In genomic region chr4:120630218-120630931, GRCm38 (mm10) we compare ENCODE assay signal across 29 mouse cellular contexts. TPM values are rescaled to one million over a fixed set of nuclear protein-coding genes. Genes with fewer than 3 reads are reported as not detected.
DNase-seq lines count a peak whose midpoint lies in the region; ATAC-seq and TF ChIP-seq lines count a peak whose summit lies in the region.
"Had no signal": no experiment of that assay in that cellular context is flagged by ENCODE, and none has a peak within 500 bp of the region (broad histone marks: within the 10 kb centered on the region; RNA-seq: fewer than 3 reads in every experiment).

No protein-coding gene starts in this region.

- no peak overlapping the region for H3K4me3 ChIP-seq in intestine, embryonic 16.5 days (ENCODE audit: low read length)
- H3K4me3 ChIP-seq in intestine, embryonic 15.5 days (replicated peaks): no peak overlapping the region
- no peak overlapping the region for H3K4me3 ChIP-seq in liver, embryonic 14.5 days (ENCODE audit: insufficient read depth in 1 of 2, low read depth in 2 of 2, low read length in 2 of 2)
- H3K4me3 ChIP-seq in embryonic facial prominence, embryonic 10.5 days: no peak overlapping the region
- no peak overlapping the region for H3K4me3 ChIP-seq in cerebellum, adult 2 months (replicated peaks; ENCODE audit: insufficient read depth, low read depth, low read length)
- H3K4me3 ChIP-seq in hindbrain, embryonic 13.5 days: no peak overlapping the region
- H3K4me3 ChIP-seq: embryonic facial prominence, embryonic 12.5 days; erythroblast, embryonic 14.5 days; heart, embryonic 15.5 days; hindbrain, embryonic 10.5 days; limb, embryonic 13.5 days; lung, embryonic 15.5 days; midbrain, embryonic 15.5 days; neural tube, embryonic 15.5 days had no signal

- WGBS in intestine, embryonic 16.5 days: 61% methylated on average over 8 of the region's 8 CpGs
- WGBS in intestine, embryonic 15.5 days: 69% methylated on average over 8 of the region's 8 CpGs
- WGBS in liver, embryonic 14.5 days (ENCODE audit: insufficient replicate concordance): 8% methylated on average over 8 of the region's 8 CpGs
- WGBS in embryonic facial prominence, embryonic 10.5 days: 81% methylated on average over 8 of the region's 8 CpGs
- WGBS in cerebellum, adult 2 months: 90% methylated on average over 8 of the region's 8 CpGs
- WGBS in hindbrain, embryonic 13.5 days: 83% methylated on average over 8 of the region's 8 CpGs

- TF ChIP-seq CTCF in liver, embryonic 14.5 days (IDR thresholded peaks at IDR 0.05; ENCODE audit: low read depth): no peak
- TF ChIP-seq CTCF in cerebellum, adult 2 months (IDR thresholded peaks at IDR 0.05; ENCODE audit: borderline replicate concordance, insufficient read depth, low read depth, low read length): no peak

- TF ChIP-seq POLR2A in cerebellum, adult 2 months (IDR thresholded peaks at IDR 0.05; ENCODE audit: borderline replicate concordance, insufficient read depth, low read length): no peak

- H3K36me3 ChIP-seq in intestine, embryonic 16.5 days (ENCODE audit: control insufficient read depth, insufficient read depth, low read length): no peaks in the 10 kb centered on the region
- H3K36me3 ChIP-seq in intestine, embryonic 15.5 days: no peaks in the 10 kb centered on the region
- no peaks in the 10 kb centered on the region for H3K36me3 ChIP-seq in liver, embryonic 14.5 days (replicated peaks; ENCODE audit: control insufficient read depth, insufficient read depth, low read depth)
- no peaks in the 10 kb centered on the region for H3K36me3 ChIP-seq in embryonic facial prominence, embryonic 10.5 days (replicated peaks)
- H3K36me3 ChIP-seq in hindbrain, embryonic 13.5 days: no peaks in the 10 kb centered on the region
- H3K36me3 ChIP-seq: embryonic facial prominence, embryonic 12.5 days; heart, embryonic 15.5 days; hindbrain, embryonic 10.5 days; limb, embryonic 13.5 days; lung, embryonic 15.5 days; midbrain, embryonic 15.5 days; neural tube, embryonic 15.5 days had no signal

- ATAC-seq in intestine, embryonic 16.5 days: 0 out of 2 replicates have a peak, but pooled peaks have one; percentile 38
- ATAC-seq in intestine, embryonic 15.5 days: no peak
- peak; percentile 73 for ATAC-seq in liver, embryonic 14.5 days (ENCODE audit: insufficient read depth)
- peak; percentile 50 for ATAC-seq in megakaryocyte-erythroid progenitor cell, adult 5-6 weeks (replicated peaks; ENCODE audit: low FRiP score, low TSS enrichment, poor library complexity, severe bottlenecking)
- no peak for ATAC-seq in hindbrain, embryonic 13.5 days (ENCODE audit: low FRiP score)
- ATAC-seq: activated CD4-positive, CD25-positive, alpha-beta regulatory T cell, adult 4 months; forebrain, embryonic 14.5 days; midbrain, embryonic 15.5 days had no signal

- H3K4me2 ChIP-seq in intestine, embryonic 16.5 days (ENCODE audit: low read depth, low read length): no peak overlapping the region
- no peak overlapping the region for H3K4me2 ChIP-seq in intestine, embryonic 15.5 days (replicated peaks)
- peak overlapping the region; percentile 39 for H3K4me2 ChIP-seq in liver, embryonic 14.5 days (ENCODE audit: low read depth)
- H3K4me2 ChIP-seq in hindbrain, embryonic 13.5 days: no peak overlapping the region
- H3K4me2 ChIP-seq: embryonic facial prominence, embryonic 12.5 days; heart, embryonic 15.5 days; limb, embryonic 13.5 days; lung, embryonic 15.5 days; midbrain, embryonic 15.5 days; neural tube, embryonic 15.5 days had no signal

- peak; percentile 94 for TF ChIP-seq EP300 in liver, embryonic 14.5 days (IDR thresholded peaks at IDR 0.05; ENCODE audit: low read depth)

- no peaks in the 10 kb centered on the region for H3K27me3 ChIP-seq in intestine, embryonic 16.5 days (replicated peaks; ENCODE audit: control insufficient read depth, insufficient read depth, low read length)
- H3K27me3 ChIP-seq in intestine, embryonic 15.5 days (replicated peaks): no peaks in the 10 kb centered on the region
- no peaks in the 10 kb centered on the region for H3K27me3 ChIP-seq in liver, embryonic 14.5 days (ENCODE audit: control insufficient read depth, insufficient read depth, low read length)
- H3K27me3 ChIP-seq in embryonic facial prominence, embryonic 10.5 days (replicated peaks; ENCODE audit: low read depth, poor library complexity, severe bottlenecking): no peaks in the 10 kb centered on the region
- no peaks in the 10 kb centered on the region for H3K27me3 ChIP-seq in cerebellum, adult 2 months (ENCODE audit: control insufficient read depth, insufficient read depth, low read length)
- no peaks in the 10 kb centered on the region for H3K27me3 ChIP-seq in hindbrain, embryonic 13.5 days
- H3K27me3 ChIP-seq: embryonic facial prominence, embryonic 12.5 days; heart, embryonic 15.5 days; limb, embryonic 13.5 days; lung, embryonic 15.5 days; midbrain, embryonic 15.5 days; neural tube, embryonic 15.5 days had no signal

- no peaks in the 10 kb centered on the region for H3K4me1 ChIP-seq in intestine, embryonic 16.5 days (ENCODE audit: control insufficient read depth, insufficient read depth, low read length)
- no peaks in the 10 kb centered on the region for H3K4me1 ChIP-seq in intestine, embryonic 15.5 days (replicated peaks)
- H3K4me1 ChIP-seq in liver, embryonic 14.5 days (replicated peaks; ENCODE audit: control insufficient read depth in 2 of 2, insufficient read depth in 2 of 2, low read length in 1 of 2): peaks cover 54 to 66% of the 10 kb centered on the region in 2 experiments
- H3K4me1 ChIP-seq in embryonic facial prominence, embryonic 10.5 days: no peaks in the 10 kb centered on the region
- peaks cover 4% of the 10 kb centered on the region; the same call in 1 of the 2 replicates for H3K4me1 ChIP-seq in cerebellum, adult 2 months (ENCODE audit: control insufficient read depth, insufficient read depth, low read length)
- no peaks in the 10 kb centered on the region for H3K4me1 ChIP-seq in hindbrain, embryonic 13.5 days (replicated peaks)
- H3K4me1 ChIP-seq: embryonic facial prominence, embryonic 12.5 days; hindbrain, embryonic 10.5 days; limb, embryonic 13.5 days; lung, embryonic 15.5 days; midbrain, embryonic 15.5 days; neural tube, embryonic 15.5 days had no signal

- H3K9me3 ChIP-seq in intestine, embryonic 16.5 days (ENCODE audit: control insufficient read depth, low read length): no peaks in the 10 kb centered on the region
- no peaks in the 10 kb centered on the region for H3K9me3 ChIP-seq in intestine, embryonic 15.5 days
- H3K9me3 ChIP-seq in liver, embryonic 14.5 days (ENCODE audit: control insufficient read depth, low read length): no peaks in the 10 kb centered on the region
- no peaks in the 10 kb centered on the region for H3K9me3 ChIP-seq in embryonic facial prominence, embryonic 10.5 days
- H3K9me3 ChIP-seq in hindbrain, embryonic 13.5 days: no peaks in the 10 kb centered on the region
- H3K9me3 ChIP-seq: embryonic facial prominence, embryonic 12.5 days; heart, embryonic 15.5 days; hindbrain, embryonic 10.5 days; limb, embryonic 13.5 days; lung, embryonic 15.5 days; midbrain, embryonic 15.5 days; neural tube, embryonic 15.5 days had no signal

- no peak overlapping the region for H3K27ac ChIP-seq in intestine, embryonic 16.5 days (ENCODE audit: low read length)
- no peak overlapping the region for H3K27ac ChIP-seq in intestine, embryonic 15.5 days
- H3K27ac ChIP-seq in liver, embryonic 14.5 days: peak overlapping the region; percentile 94
- no peak overlapping the region for H3K27ac ChIP-seq in embryonic facial prominence, embryonic 10.5 days (replicated peaks)
- H3K27ac ChIP-seq in cerebellum, adult 2 months (ENCODE audit: insufficient read depth, low read length): no peak overlapping the region
- no peak overlapping the region for H3K27ac ChIP-seq in hindbrain, embryonic 13.5 days
- H3K27ac ChIP-seq: embryonic facial prominence, embryonic 12.5 days; heart, embryonic 15.5 days; hindbrain, embryonic 10.5 days; limb, embryonic 13.5 days; lung, embryonic 15.5 days; midbrain, embryonic 15.5 days; neural tube, embryonic 15.5 days had no signal

- H3K9ac ChIP-seq in intestine, embryonic 16.5 days (ENCODE audit: low read depth, low read length): no peak overlapping the region
- H3K9ac ChIP-seq in intestine, embryonic 15.5 days: no peak overlapping the region
- H3K9ac ChIP-seq in liver, embryonic 14.5 days (replicated peaks): peak overlapping the region; percentile 35
- H3K9ac ChIP-seq in hindbrain, embryonic 13.5 days: no peak overlapping the region
- H3K9ac ChIP-seq: embryonic facial prominence, embryonic 12.5 days; heart, embryonic 15.5 days; limb, embryonic 13.5 days; lung, embryonic 15.5 days; midbrain, embryonic 15.5 days; neural tube, embryonic 15.5 days had no signal

- DNase-seq in c-Kit-positive CD71-positive TER-119-positive erythroid progenitor cells, embryonic 14.5 days (ENCODE audit: low spot score): peak; percentile 67
- peak; percentile 60 to 70 (median 65) for DNase-seq in liver, embryonic 14.5 days (ENCODE audit: low read depth in 3 of 3, low spot score in 3 of 3)
- no peak for DNase-seq in embryonic facial prominence, embryonic 10.5 days (ENCODE audit: low spot score)
- no peak for DNase-seq in cerebellum, adult 2 months
- DNase-seq: adrenal gland, postnatal 10 days; cerebellum, adult 8-10 months; gastrocnemius, postnatal 14 days; kidney, adult 8-10 months; kidney, postnatal 25 days; thymus, postnatal 36 days had no signal

RNA-seq across cellular contexts. Expression of gene Cited4, which starts 36.0 kb away (rescaled TPM):
- 1.5 and 2.4 TPM in 2 replicates for polyA plus RNA-seq in intestine, embryonic 16.5 days (2015; fragmentation: Nextera tagmentation; extraction: Ambion mirVana)
- polyA plus RNA-seq in intestine, embryonic 15.5 days (2015; fragmentation: Nextera tagmentation; extraction: Ambion mirVana): 2.4 and 2.8 TPM in 2 replicates
- 79.1 and 109 TPM in 2 replicates for polyA plus RNA-seq in liver, embryonic 14.5 days (2012; rRNA removed)
- 76.6 and 95.2 TPM in 2 replicates for polyA plus RNA-seq in liver, embryonic 14.5 days (2014; fragmentation: Nextera tagmentation; extraction: Ambion mirVana)
- 36.4 and 47.4 TPM in 2 replicates for total RNA-seq in megakaryocyte-erythroid progenitor cell, adult 5-6 weeks (2014; fragmentation: Nextera tagmentation)
- total RNA-seq in megakaryocyte-erythroid progenitor cell, adult 5-6 weeks (2017): 7.4 and 30.9 TPM in 2 replicates
- polyA plus RNA-seq in embryonic facial prominence, embryonic 10.5 days (2016; fragmentation: Nextera tagmentation; extraction: Ambion mirVana): 9.9 and 10.3 TPM in 2 replicates
- 9.3 and 12.5 TPM in 2 replicates for polyA plus RNA-seq in cerebellum, adult 2 months (2012; rRNA removed)
- polyA plus RNA-seq in hindbrain, embryonic 13.5 days (2015; fragmentation: Nextera tagmentation; extraction: Ambion mirVana): 0.61 and 0.93 TPM in 2 replicates
- polyA plus RNA-seq: C2C12 had no signal

RNA-seq across cellular contexts. Expression of gene Gm8439, which starts 41.8 kb away (rescaled TPM):
- not detected in 2 replicates for polyA plus RNA-seq in intestine, embryonic 16.5 days (2015; fragmentation: Nextera tagmentation; extraction: Ambion mirVana)
- not detected in 2 replicates for polyA plus RNA-seq in intestine, embryonic 15.5 days (2015; fragmentation: Nextera tagmentation; extraction: Ambion mirVana)
- not detected in 2 replicates for polyA plus RNA-seq in liver, embryonic 14.5 days (2012; rRNA removed)
- not detected in 2 replicates for polyA plus RNA-seq in liver, embryonic 14.5 days (2014; fragmentation: Nextera tagmentation; extraction: Ambion mirVana)
- total RNA-seq in megakaryocyte-erythroid progenitor cell, adult 5-6 weeks (2014; fragmentation: Nextera tagmentation): not detected in 2 replicates
- not detected in 2 replicates for total RNA-seq in megakaryocyte-erythroid progenitor cell, adult 5-6 weeks (2017)
- not detected in 2 replicates for polyA plus RNA-seq in embryonic facial prominence, embryonic 10.5 days (2016; fragmentation: Nextera tagmentation; extraction: Ambion mirVana)
- polyA plus RNA-seq in cerebellum, adult 2 months (2012; rRNA removed): not detected in 2 replicates
- not detected in 2 replicates for polyA plus RNA-seq in hindbrain, embryonic 13.5 days (2015; fragmentation: Nextera tagmentation; extraction: Ambion mirVana)
- total RNA-seq: adrenal gland, postnatal 10 days; gastrocnemius, postnatal 14 days; layer of hippocampus, postnatal 10 days; left cerebral cortex, postnatal 14 days had no signal
- polyA plus RNA-seq: activated CD4-positive, CD25-positive, alpha-beta regulatory T cell, adult 4 months; brain, embryonic 14.5 days; C2C12; cortical plate, adult 2 months; embryonic facial prominence, embryonic 12.5 days; erythroblast, embryonic 14.5 days; forebrain, embryonic 14.5 days; heart, embryonic 15.5 days; hindbrain, embryonic 10.5 days; limb, embryonic 13.5 days; lung, embryonic 15.5 days; midbrain, embryonic 15.5 days; neural tube, embryonic 15.5 days had no signal

Comparison
In these comparisons a context has a peak if more than half of its experiments do, and no peak if none do; other contexts are left out.
1. ATAC-seq: peak in intestine, embryonic 16.5 days (single experiment), liver, embryonic 14.5 days (single experiment) and megakaryocyte-erythroid progenitor cell, adult 5-6 weeks (single experiment); none in intestine, embryonic 15.5 days (single experiment) and hindbrain, embryonic 13.5 days (single experiment).
2. DNase-seq: peak in c-Kit-positive CD71-positive TER-119-positive erythroid progenitor cells, embryonic 14.5 days (single experiment) and liver, embryonic 14.5 days (3 of 3); none in embryonic facial prominence, embryonic 10.5 days (single experiment) and cerebellum, adult 2 months (0 of 2).